Mouse (Mus musculus): ENCODE results near the gene Grasp. TPM values are rescaled to one million over a fixed set of nuclear protein-coding genes. Genes with fewer than 3 reads are reported as not detected.

Gene Grasp
- polyA plus RNA-seq (2012), result not detected in 2 replicates

- TF ChIP-seq GATA1 (IDR thresholded peaks at IDR 0.05; ENCODE audit: low read length), result no peak
These were observed at the start of gene Grasp for GRCm38 (mm10) chr15:101224006-101224906. TSS of gene Grasp (plus strand) at chr15:101224188.

GRCm38 (mm10) chr15:101174294-101175130, 49.5 kb upstream of the Grasp start:
- TF ChIP-seq GATA1 (IDR thresholded peaks at IDR 0.05; ENCODE audit: low read length), result no peak

- TF ChIP-seq GATA1 (IDR thresholded peaks at IDR 0.05; ENCODE audit: low read length), result no peak
These were observed 48.9 kb upstream of the Grasp start for GRCm38 (mm10) chr15:101175131-101175460.

GRCm38 (mm10) chr15:101175613-101176283, 48.2 kb upstream of the Grasp start:
- no peak for TF ChIP-seq GATA1 (IDR thresholded peaks at IDR 0.05; ENCODE audit: low read length)

GRCm38 (mm10) chr15:101176284-101176680, 47.7 kb upstream of the Grasp start:
- TF ChIP-seq GATA1 (IDR thresholded peaks at IDR 0.05; ENCODE audit: low read length), result no peak

GRCm38 (mm10) chr15:101176795-101177691, 46.9 kb upstream of the Grasp start:
- TF ChIP-seq GATA1 (IDR thresholded peaks at IDR 0.05; ENCODE audit: low read length), result no peak

- TF ChIP-seq GATA1 (IDR thresholded peaks at IDR 0.05; ENCODE audit: low read length), result no peak
These were observed 43.5 kb upstream of the Grasp start for GRCm38 (mm10) chr15:101180363-101181105.

GRCm38 (mm10) chr15:101181106-101181466, 42.9 kb upstream of the Grasp start:
- no peak for TF ChIP-seq GATA1 (IDR thresholded peaks at IDR 0.05; ENCODE audit: low read length)

GRCm38 (mm10) chr15:101181500-101181899, 42.5 kb upstream of the Grasp start:
- TF ChIP-seq GATA1 (IDR thresholded peaks at IDR 0.05; ENCODE audit: low read length), result no peak

- TF ChIP-seq GATA1 (IDR thresholded peaks at IDR 0.05; ENCODE audit: low read length), result no peak
These were observed 41.3 kb upstream of the Grasp start for GRCm38 (mm10) chr15:101182676-101183075.

GRCm38 (mm10) chr15:101184300-101184699, 39.7 kb upstream of the Grasp start:
- no peak for TF ChIP-seq GATA1 (IDR thresholded peaks at IDR 0.05; ENCODE audit: low read length)

- no peak for TF ChIP-seq GATA1 (IDR thresholded peaks at IDR 0.05; ENCODE audit: low read length)
These were observed 38.4 kb upstream of the Grasp start for GRCm38 (mm10) chr15:101185549-101185948.

- no peak for TF ChIP-seq GATA1 (IDR thresholded peaks at IDR 0.05; ENCODE audit: low read length)
These were observed 36.1 kb upstream of the Grasp start for GRCm38 (mm10) chr15:101187907-101188306.
